Mouse (Mus musculus) cortical plate, adult 2 months (tissue): ENCODE measurements around the gene Ptprz1.

Experiments
- CTCF ChIP-seq: fragments of 200-500 bp; IDR thresholded peaks from 2 replicates; pipeline ENCODE4 v1.5.1; 2011; ENCODE audit warnings: mild to moderate bottlenecking, control low read depth, low read length; ENCODE audit not compliant: insufficient read depth; ENCODE audit errors: extremely low read depth
- POLR2A ChIP-seq: fragments of 200-500 bp; IDR thresholded peaks from 2 replicates; pipeline ENCODE4 v1.6.1; 2011; ENCODE audit warnings: mild to moderate bottlenecking, low read length, control low read depth; ENCODE audit not compliant: insufficient read depth; ENCODE audit errors: extremely low read depth

DNA sequence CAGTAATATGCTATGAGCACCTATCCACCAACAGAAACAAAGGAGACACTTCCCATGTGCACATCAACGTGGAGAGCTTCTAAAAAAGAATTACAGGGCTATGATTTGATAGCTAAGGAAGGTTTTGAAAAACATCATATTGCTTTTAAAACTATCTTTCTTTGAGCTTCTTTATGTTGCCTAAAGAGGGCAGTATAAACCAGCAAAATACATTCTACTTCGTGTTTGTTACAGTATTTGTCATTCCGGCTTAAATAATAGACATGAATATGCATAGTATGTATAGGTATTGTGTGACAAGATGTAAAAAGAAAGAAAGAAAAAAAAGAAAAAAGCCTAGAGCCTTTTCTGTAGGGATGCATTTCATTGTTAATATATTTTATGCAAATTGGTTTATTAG, 127.8 kb downstream of the Ptprz1 start:
- TF ChIP-seq CTCF, result no peak
- TF ChIP-seq POLR2A, result no peak
